Mouse (Mus musculus) embryonic facial prominence, embryonic 12.5 days (tissue): ENCODE data around the gene Exosc3. TPM values are rescaled to one million over a fixed set of nuclear protein-coding genes. Genes with fewer than 3 reads are reported as not detected.

ENCODE experiments used
- ATAC-seq: fragments of 200-750 bp; cut with Nextera tagmentation; 2 replicates; pipeline ENCODE4 v1.8.0; 2017; ENCODE audit not compliant: insufficient number of reproducible peaks, insufficient read depth, low FRiP score, low TSS enrichment
- H3K27ac ChIP-seq: fragments of 300-500 bp; sonication (generic); 2 replicates; pipeline ENCODE4 v1.5.1; 2016; ENCODE audit warnings: mild to moderate bottlenecking
- H3K27me3 ChIP-seq: fragments of 300-500 bp; sonication (generic); 2 replicates; pipeline ENCODE4 v1.6.1; 2016; ENCODE audit warnings: mild to moderate bottlenecking, moderate library complexity
- H3K36me3 ChIP-seq: fragments of 300-500 bp; sonication (generic); 2 replicates; pipeline ENCODE4 v1.6.1; 2016; ENCODE audit warnings: mild to moderate bottlenecking
- H3K4me1 ChIP-seq: fragments of 300-500 bp; sonication (generic); 2 replicates; pipeline ENCODE4 v1.6.1; 2016
- H3K4me2 ChIP-seq: fragments of 300-500 bp; sonication (generic); replicated peaks from 2 replicates; pipeline ENCODE4 v1.6.1; 2016; ENCODE audit warnings: mild to moderate bottlenecking, moderate library complexity
- H3K4me3 ChIP-seq: fragments of 300-500 bp; sonication (generic); 2 replicates; pipeline ENCODE4 v1.5.1; 2016; ENCODE audit warnings: mild to moderate bottlenecking
- H3K9ac ChIP-seq: fragments of 300-500 bp; sonication (generic); 2 replicates; pipeline ENCODE4 v1.6.1; 2016; ENCODE audit warnings: mild to moderate bottlenecking, moderate library complexity
- H3K9me3 ChIP-seq: fragments of 300-500 bp; sonication (generic); 2 replicates; pipeline ENCODE4 v1.6.1; 2016; ENCODE audit warnings: mild to moderate bottlenecking, moderate library complexity
- WGBS: fragments of 180-500 bp; shearing (Covaris S2); methylation state at CpG from one replicate; pipeline ENCODE4 v1.1.7; 2016; 5-methylcytosine and 5-hydroxymethylcytosine counted together
- polyA plus RNA-seq: library from polyadenylated mRNA; unstranded; fragments of >200 nt; fragmentation: Nextera tagmentation; extraction: Ambion mirVana; gene quantifications from 2 replicates; pipeline ENCODE4 v1.2.1, GENCODE M21; 2016

Gene Exosc3
- polyA plus RNA-seq, 1 experiment from 2014 or later: 83.8 TPM

- Histone ChIP-seq H3K4me3 (no peak overlapping the region), H3K4me1 (no peaks in the 10 kb centered on the region), H3K9ac (no peak overlapping the region), H3K4me2 (no peak overlapping the region), H3K27ac (no peak overlapping the region), H3K9me3 (no peaks in the 10 kb centered on the region), H3K36me3 (no peaks in the 10 kb centered on the region), H3K27me3 (peaks cover 4% of the 10 kb centered on the region; the same call in 1 of the 2 replicates)
- ATAC-seq: no peak
- 59% methylated on average over 8 of the region's 8 CpGs for WGBS
These were observed 63.2 kb downstream of the Exosc3 start for GRCm38 (mm10) chr4:45279292-45279691.

- no peak for ATAC-seq
- no peaks in the 10 kb centered on the region for H3K27me3 ChIP-seq
- WGBS: 79% methylated on average over 8 of the region's 8 CpGs
- H3K27ac ChIP-seq: no peak overlapping the region
- no peak overlapping the region for H3K4me3 ChIP-seq
- H3K36me3 ChIP-seq: no peaks in the 10 kb centered on the region
- H3K4me1 ChIP-seq: peaks cover 4% of the 10 kb centered on the region; the same call in 1 of the 2 replicates
- no peaks in the 10 kb centered on the region for H3K9me3 ChIP-seq
- no peak overlapping the region for H3K9ac ChIP-seq
- H3K4me2 ChIP-seq: no peak overlapping the region
These were observed 66.8 kb downstream of the Exosc3 start for GRCm38 (mm10) chr4:45275770-45276169.

GRCm38 (mm10) chr4:45271041-45271452 is 71.5 kb downstream of the Exosc3 start:
- WGBS: 70% methylated on average over 10 of the region's 10 CpGs
- no peak overlapping the region for H3K4me2 ChIP-seq
- no peak overlapping the region; the same call in 1 of the 2 replicates for H3K9ac ChIP-seq
- H3K36me3 ChIP-seq: no peaks in the 10 kb centered on the region
- H3K4me3 ChIP-seq: no peak overlapping the region
- peak; percentile 63; the same call in 1 of the 2 replicates for ATAC-seq
- H3K27ac ChIP-seq: no peak overlapping the region; the same call in 1 of the 2 replicates
- H3K4me1 ChIP-seq: peaks cover 6% of the 10 kb centered on the region; the same call in 1 of the 2 replicates
- no peaks in the 10 kb centered on the region for H3K9me3 ChIP-seq
- H3K27me3 ChIP-seq: no peaks in the 10 kb centered on the region

GRCm38 (mm10) chr4:45267883-45268282 is 74.6 kb downstream of the Exosc3 start:
- WGBS: 70% methylated on average over 3 of the region's 3 CpGs
- ATAC-seq: no peak

More at GRCm38 (mm10) chr4:45267883-45268282, 74.6 kb downstream of the Exosc3 start:
- H3K27ac ChIP-seq: no peak overlapping the region
- no peak overlapping the region for H3K4me3 ChIP-seq
- no peaks in the 10 kb centered on the region for H3K36me3 ChIP-seq
- no peaks in the 10 kb centered on the region for H3K27me3 ChIP-seq
- no peak overlapping the region for H3K9ac ChIP-seq
- H3K4me2 ChIP-seq: no peak overlapping the region
- H3K9me3 ChIP-seq: no peaks in the 10 kb centered on the region
- peaks cover 6% of the 10 kb centered on the region; the same call in 1 of the 2 replicates for H3K4me1 ChIP-seq

Other genes starting within 250 kb of the Exosc3 start
- gene Tomm5, start 234.6 kb downstream of the Exosc3 start, polyA plus RNA-seq: 195 and 207 TPM in 2 replicates
- 2.5 and 3.8 TPM in 2 replicates for gene Frmpd1, start 157.9 kb downstream of the Exosc3 start, polyA plus RNA-seq
- 19.4 and 20.5 TPM in 2 replicates for gene Trmt10b, start 45.6 kb downstream of the Exosc3 start, polyA plus RNA-seq
- 18.4 and 20.1 TPM in 2 replicates for gene Dcaf10, start 631 bp downstream of the Exosc3 start, polyA plus RNA-seq
- gene Slc25a51, start 66.0 kb upstream of the Exosc3 start, polyA plus RNA-seq: 79.8 and 80.5 TPM in 2 replicates
- 8.3 and 9.6 TPM in 2 replicates for gene Shb, start 189.7 kb upstream of the Exosc3 start, polyA plus RNA-seq